Mouse (Mus musculus): Measurements from ENCODE around the gene Dennd4b. TPM values are rescaled to one million over a fixed set of nuclear protein-coding genes. Genes with fewer than 3 reads are reported as not detected.

Dennd4b gene
- polyA plus RNA-seq, 1 experiment, result 6.6 TPM

- peak overlapping the region; percentile 89 for H3K4me2 ChIP-seq (ENCODE audit: low read depth)
- no peaks in the 10 kb centered on the region for H3K79me2 ChIP-seq (ENCODE audit: control insufficient read depth, insufficient read depth)
- H3K36me3 ChIP-seq (ENCODE audit: control insufficient read depth, insufficient read depth), result peaks cover 8% of the 10 kb centered on the region
- H3K4me3 ChIP-seq, result peak overlapping the region; percentile 55
- H3ac ChIP-seq (ENCODE audit: control insufficient read depth, insufficient read length), result peak overlapping the region; percentile 82
- TF ChIP-seq MYOD1 (IDR thresholded peaks at IDR 0.05; ENCODE audit: control insufficient read depth in 1 of 3, insufficient read length in 2 of 3, low read depth in 2 of 3) (no peak), TCF3 (IDR thresholded peaks at IDR 0.05; ENCODE audit: insufficient read length, low read depth) (no peak), E2F4 (IDR thresholded peaks at IDR 0.05; ENCODE audit: insufficient read depth) (no peak), MAX (IDR thresholded peaks at IDR 0.05; ENCODE audit: low read depth) (no peak), POLR2A (IDR thresholded peaks at IDR 0.05; ENCODE audit: insufficient read length, low read depth) (no peak)
- H3K27me3 ChIP-seq (ENCODE audit: control insufficient read depth, insufficient read depth, insufficient read length), result no peaks in the 10 kb centered on the region
Measured at GRCm38 (mm10) chr3:90265932-90266741, 1.2 kb downstream of the Dennd4b start.

- H3K27me3 ChIP-seq (ENCODE audit: control insufficient read depth, insufficient read depth, insufficient read length), result no peaks in the 10 kb centered on the region
- no peak overlapping the region for H3K4me2 ChIP-seq (ENCODE audit: low read depth)
- no peaks in the 10 kb centered on the region for H3K36me3 ChIP-seq (ENCODE audit: control insufficient read depth, insufficient read depth)
- H3K4me3 ChIP-seq, result no peak overlapping the region
- no peak for TF ChIP-seq USF1 (IDR thresholded peaks at IDR 0.05; ENCODE audit: low read depth)
- TF ChIP-seq REST (IDR thresholded peaks at IDR 0.05; ENCODE audit: insufficient read depth, insufficient read length), result no peak
- TF ChIP-seq TCF12 (IDR thresholded peaks at IDR 0.05; ENCODE audit: insufficient read depth, poor library complexity, severe bottlenecking), result no peak
- TF ChIP-seq MAX (IDR thresholded peaks at IDR 0.05; ENCODE audit: low read depth), result no peak
- TF ChIP-seq CEBPB (IDR thresholded peaks at IDR 0.05; ENCODE audit: insufficient read depth, poor library complexity, severe bottlenecking), result no peak
- TF ChIP-seq SRF (IDR thresholded peaks at IDR 0.05; ENCODE audit: control insufficient read depth, insufficient read length, low read depth), result no peak
- TF ChIP-seq MYOG (IDR thresholded peaks at IDR 0.05; ENCODE audit: control insufficient read depth in 1 of 3, insufficient read depth in 1 of 3, insufficient read length in 2 of 3, low read depth in 2 of 3), result no peak
- no peak for TF ChIP-seq TCF3 (IDR thresholded peaks at IDR 0.05; ENCODE audit: insufficient read length, low read depth)
- TF ChIP-seq POLR2A (IDR thresholded peaks at IDR 0.05; ENCODE audit: insufficient read length, low read depth), result no peak
- TF ChIP-seq MYOD1 (IDR thresholded peaks at IDR 0.05; ENCODE audit: control insufficient read depth in 1 of 3, insufficient read length in 2 of 3, low read depth in 2 of 3), result no peak
- no peaks in the 10 kb centered on the region for H3K79me2 ChIP-seq (ENCODE audit: control insufficient read depth, insufficient read depth)
- no peak overlapping the region for H3ac ChIP-seq (ENCODE audit: control insufficient read depth, insufficient read length)
Measured at GRCm38 (mm10) chr3:90266901-90267775, 2.2 kb downstream of the Dennd4b start.

GRCm38 (mm10) chr3:90268190-90268589 is 3.2 kb downstream of the Dennd4b start:
- Histone ChIP-seq H3K36me3 (ENCODE audit: control insufficient read depth, insufficient read depth) (no peaks in the 10 kb centered on the region), H3ac (ENCODE audit: control insufficient read depth, insufficient read length) (no peak overlapping the region), H3K4me3 (no peak overlapping the region), H3K79me2 (ENCODE audit: control insufficient read depth, insufficient read depth) (no peaks in the 10 kb centered on the region), H3K4me2 (ENCODE audit: low read depth) (no peak overlapping the region), H3K27me3 (ENCODE audit: control insufficient read depth, insufficient read depth, insufficient read length) (no peaks in the 10 kb centered on the region)
- TF ChIP-seq CEBPB (IDR thresholded peaks at IDR 0.05; ENCODE audit: insufficient read depth, poor library complexity, severe bottlenecking) (no peak), REST (IDR thresholded peaks at IDR 0.05; ENCODE audit: insufficient read depth, insufficient read length) (no peak), E2F4 (IDR thresholded peaks at IDR 0.05; ENCODE audit: insufficient read depth) (no peak), TCF12 (IDR thresholded peaks at IDR 0.05; ENCODE audit: insufficient read depth, poor library complexity, severe bottlenecking) (no peak), MAX (IDR thresholded peaks at IDR 0.05; ENCODE audit: low read depth) (no peak), SRF (IDR thresholded peaks at IDR 0.05; ENCODE audit: control insufficient read depth, insufficient read length, low read depth) (no peak), POLR2A (IDR thresholded peaks at IDR 0.05; ENCODE audit: insufficient read length, low read depth) (no peak), TCF3 (IDR thresholded peaks at IDR 0.05; ENCODE audit: insufficient read length, low read depth) (no peak), POLR2AphosphoS2 (IDR thresholded peaks at IDR 0.05; ENCODE audit: insufficient read length, low read depth) (no peak), USF1 (IDR thresholded peaks at IDR 0.05; ENCODE audit: low read depth) (no peak), MYOG (IDR thresholded peaks at IDR 0.05; ENCODE audit: control insufficient read depth in 1 of 3, insufficient read depth in 1 of 3, insufficient read length in 2 of 3, low read depth in 2 of 3) (no peak)

- H3ac ChIP-seq (ENCODE audit: control insufficient read depth, insufficient read length), result no peak overlapping the region
- H3K27me3 ChIP-seq (ENCODE audit: control insufficient read depth, insufficient read depth, insufficient read length), result no peaks in the 10 kb centered on the region
- no peak overlapping the region for H3K4me2 ChIP-seq (ENCODE audit: low read depth)
- TF ChIP-seq POLR2A (IDR thresholded peaks at IDR 0.05; ENCODE audit: insufficient read length, low read depth) (no peak), MYOG (IDR thresholded peaks at IDR 0.05; ENCODE audit: control insufficient read depth in 1 of 3, insufficient read depth in 1 of 3, insufficient read length in 2 of 3, low read depth in 2 of 3) (no peak)
- no peak overlapping the region for H3K4me3 ChIP-seq
- H3K79me2 ChIP-seq (ENCODE audit: control insufficient read depth, insufficient read depth), result no peaks in the 10 kb centered on the region
- no peaks in the 10 kb centered on the region for H3K36me3 ChIP-seq (ENCODE audit: control insufficient read depth, insufficient read depth)
Measured at GRCm38 (mm10) chr3:90268971-90269370, 4.0 kb downstream of the Dennd4b start.

GRCm38 (mm10) chr3:90270784-90271183 is 5.8 kb downstream of the Dennd4b start:
- Histone ChIP-seq H3K36me3 (ENCODE audit: control insufficient read depth, insufficient read depth) (no peaks in the 10 kb centered on the region), H3K4me3 (no peak overlapping the region)
- TF ChIP-seq POLR2A (IDR thresholded peaks at IDR 0.05; ENCODE audit: insufficient read length, low read depth), result no peak

More at GRCm38 (mm10) chr3:90270784-90271183, 5.8 kb downstream of the Dennd4b start:
- no peak overlapping the region for H3K4me2 ChIP-seq (ENCODE audit: low read depth)
- H3ac ChIP-seq (ENCODE audit: control insufficient read depth, insufficient read length), result no peak overlapping the region
- no peaks in the 10 kb centered on the region for H3K79me2 ChIP-seq (ENCODE audit: control insufficient read depth, insufficient read depth)
- no peaks in the 10 kb centered on the region for H3K27me3 ChIP-seq (ENCODE audit: control insufficient read depth, insufficient read depth, insufficient read length)

All from myocyte (in vitro differentiated cells).